Mouse (Mus musculus): ENCODE results near the gene Acads.

DNA sequence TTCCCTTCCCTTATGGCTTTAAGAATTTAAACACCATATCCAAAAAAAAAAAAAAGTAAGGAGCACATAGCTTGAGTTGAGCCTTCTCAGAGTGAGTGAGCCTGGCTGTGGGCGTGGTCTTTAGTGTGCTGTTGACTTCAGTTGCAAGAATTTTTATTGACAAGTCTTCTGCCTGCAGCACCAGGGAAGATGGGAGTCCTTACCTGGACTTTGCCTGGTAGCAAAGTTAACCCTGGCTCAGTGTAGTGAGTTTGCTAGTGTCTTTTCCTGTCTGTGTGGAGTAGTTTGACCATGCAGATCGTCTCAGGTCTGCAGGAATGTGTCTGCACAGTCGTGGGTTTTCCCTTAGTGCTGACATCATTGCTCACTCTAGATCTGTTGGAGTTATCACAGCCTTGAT lies 28.1 kb downstream of the Acads start:
- no peak for TF ChIP-seq POLR2AphosphoS2 (IDR thresholded peaks at IDR 0.05; ENCODE audit: insufficient read length, low read depth)
- TF ChIP-seq TCF12 (IDR thresholded peaks at IDR 0.05; ENCODE audit: insufficient read depth, poor library complexity, severe bottlenecking) = no peak
- TF ChIP-seq POLR2A (IDR thresholded peaks at IDR 0.05; ENCODE audit: insufficient read length, low read depth) = no peak
- TF ChIP-seq MAX (IDR thresholded peaks at IDR 0.05; ENCODE audit: low read depth) = no peak
- TF ChIP-seq E2F4 (IDR thresholded peaks at IDR 0.05; ENCODE audit: insufficient read depth) = no peak
- no peak for TF ChIP-seq USF1 (IDR thresholded peaks at IDR 0.05; ENCODE audit: low read depth)
- TF ChIP-seq TCF3 (IDR thresholded peaks at IDR 0.05; ENCODE audit: insufficient read length, low read depth) = no peak
- no peak for TF ChIP-seq REST (IDR thresholded peaks at IDR 0.05; ENCODE audit: insufficient read depth, insufficient read length)
- TF ChIP-seq MYOD1 (IDR thresholded peaks at IDR 0.05; ENCODE audit: control insufficient read depth in 1 of 3, insufficient read length in 2 of 3, low read depth in 2 of 3) = no peak
- no peak for TF ChIP-seq CEBPB (IDR thresholded peaks at IDR 0.05; ENCODE audit: insufficient read depth, poor library complexity, severe bottlenecking)
- TF ChIP-seq SRF (IDR thresholded peaks at IDR 0.05; ENCODE audit: control insufficient read depth, insufficient read length, low read depth) = no peak
